Mouse (Mus musculus) mature B cell (primary cell): ENCODE measurements around the gene Rapgef5.

Experiments used
- in situ Hi-C: fragments of 300-500 bp; cut with MboI; formaldehyde crosslinking; loops from 2 replicates; pipeline ENCODE4 v1.14.3; 2019

Rapgef5 gene

GRCm38 (mm10) chr12:117669610-117670400 is 153.5 kb downstream of the Rapgef5 start:
- in situ Hi-C loops = no loop called here

GRCm38 (mm10) chr12:117673188-117673587 is 156.9 kb downstream of the Rapgef5 start:
- in situ Hi-C loops = no loop called here

- in situ Hi-C loops = no loop called here
Observed at GRCm38 (mm10) chr12:117674511-117674910, 158.2 kb downstream of the Rapgef5 start.

GRCm38 (mm10) chr12:117676265-117676664 is 160.0 kb downstream of the Rapgef5 start:
- in situ Hi-C loops = no loop called here

- in situ Hi-C loops = no loop called here
Observed at GRCm38 (mm10) chr12:117678916-117679315, 162.6 kb downstream of the Rapgef5 start.

- in situ Hi-C loops = no loop called here
Observed at GRCm38 (mm10) chr12:117679795-117680194, 163.5 kb downstream of the Rapgef5 start.

GRCm38 (mm10) chr12:117681273-117681672 is 165.0 kb downstream of the Rapgef5 start:
- in situ Hi-C loops = no loop called here

- in situ Hi-C loops = no loop called here
Observed at GRCm38 (mm10) chr12:117683377-117683776, 167.1 kb downstream of the Rapgef5 start.

- in situ Hi-C loops = no loop called here
Observed at GRCm38 (mm10) chr12:117683984-117684383, 167.7 kb downstream of the Rapgef5 start.

GRCm38 (mm10) chr12:117684788-117685187 is 168.5 kb downstream of the Rapgef5 start:
- in situ Hi-C loops = no loop called here

GRCm38 (mm10) chr12:117685336-117685735 is 169.1 kb downstream of the Rapgef5 start:
- in situ Hi-C loops = no loop called here

- in situ Hi-C loops = no loop called here
Observed at GRCm38 (mm10) chr12:117686732-117687131, 170.5 kb downstream of the Rapgef5 start.

GRCm38 (mm10) chr12:117688655-117689548 is 172.6 kb downstream of the Rapgef5 start:
- in situ Hi-C loops = no loop called here

- in situ Hi-C loops = no loop called here
Observed at GRCm38 (mm10) chr12:117691336-117691735, 175.1 kb downstream of the Rapgef5 start.

- in situ Hi-C loops = no loop called here
Observed at GRCm38 (mm10) chr12:117692775-117693174, 176.5 kb downstream of the Rapgef5 start.

GRCm38 (mm10) chr12:117699950-117700665 is 183.8 kb downstream of the Rapgef5 start:
- in situ Hi-C loops = no loop called here

GRCm38 (mm10) chr12:117700927-117701326 is 184.6 kb downstream of the Rapgef5 start:
- in situ Hi-C loops = no loop called here

GRCm38 (mm10) chr12:117702291-117702690 is 186.0 kb downstream of the Rapgef5 start:
- in situ Hi-C loops = no loop called here

- in situ Hi-C loops = no loop called here
Observed at GRCm38 (mm10) chr12:117702928-117703327, 186.6 kb downstream of the Rapgef5 start.

- in situ Hi-C loops = no loop called here
Observed at GRCm38 (mm10) chr12:117703413-117703812, 187.1 kb downstream of the Rapgef5 start.

GRCm38 (mm10) chr12:117705308-117705707 is 189.0 kb downstream of the Rapgef5 start:
- in situ Hi-C loops = no loop called here

GRCm38 (mm10) chr12:117709280-117709679 is 193.0 kb downstream of the Rapgef5 start:
- in situ Hi-C loops = no loop called here
